Mouse (Mus musculus) erythroblast, embryonic 14.5 days (primary cell): ENCODE data around the gene Akt3. TPM values are rescaled to one million over a fixed set of nuclear protein-coding genes. Genes with fewer than 3 reads are reported as not detected.

Source experiments
- H3K27me3 ChIP-seq: 2 replicates; pipeline ENCODE4 v1.6.1; 2012; ENCODE audit warnings: inconsistent platforms; ENCODE audit not compliant: control insufficient read depth
- H3K36me3 ChIP-seq: 2 replicates; pipeline ENCODE4 v1.6.1; 2012; ENCODE audit warnings: mild to moderate bottlenecking, inconsistent platforms; ENCODE audit not compliant: control insufficient read depth
- H3K4me1 ChIP-seq: 2 replicates; pipeline ENCODE4 v1.6.1; 2012; ENCODE audit warnings: inconsistent platforms; ENCODE audit not compliant: control insufficient read depth
- H3K4me3 ChIP-seq: replicated peaks from 2 replicates; pipeline ENCODE3; 2012; ENCODE audit warnings: moderate library complexity, mild to moderate bottlenecking, inconsistent platforms
- H3K9me3 ChIP-seq: 2 replicates; pipeline ENCODE4 v1.6.1; 2012; ENCODE audit warnings: low read length, inconsistent platforms, mixed read lengths; ENCODE audit not compliant: control insufficient read depth
- GATA1 ChIP-seq: IDR thresholded peaks from 2 replicates; pipeline ENCODE4 v1.6.1; 2012; ENCODE audit warnings: low read length, inconsistent platforms, mixed read lengths
- TAL1 ChIP-seq: IDR thresholded peaks from 3 replicates; pipeline ENCODE4 v1.6.1; 2012; ENCODE audit warnings: low read length, inconsistent platforms, mixed read lengths
- polyA plus RNA-seq: library from polyadenylated mRNA; stranded (reverse); fragments of >175 nt; gene quantifications from 2 replicates; pipeline ENCODE4 v1.2.3, GENCODE M21; 2012

Gene Akt3
- polyA plus RNA-seq = not detected in 2 replicates

DNA sequence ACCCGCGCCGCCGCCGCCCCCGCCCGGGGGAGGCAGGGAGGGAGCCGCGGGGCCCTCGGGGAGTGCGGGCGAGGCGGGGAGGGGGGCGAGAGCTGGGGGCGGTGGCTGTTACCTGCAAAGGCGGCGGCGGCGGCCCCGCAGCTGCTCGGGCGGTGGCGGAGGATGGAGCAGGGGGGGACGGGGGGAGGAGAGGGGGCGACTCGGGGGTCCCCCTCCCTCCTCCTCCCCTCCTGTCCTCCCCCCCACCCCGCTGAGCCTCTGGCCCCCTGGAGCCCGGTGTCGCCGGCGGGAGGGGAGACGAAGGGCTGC, at the start of gene Akt3:
Gene Akt3 (minus strand): TSS at position 170 of the 309 bp plus-strand sequence.
- H3K36me3 ChIP-seq = no peaks in the 10 kb centered on the region
- H3K27me3 ChIP-seq = peaks cover 63% of the 10 kb centered on the region
- TF ChIP-seq GATA1 = no peak
- no peak for TF ChIP-seq TAL1
- peaks cover 22% of the 10 kb centered on the region for H3K4me1 ChIP-seq
- no peaks in the 10 kb centered on the region for H3K9me3 ChIP-seq
- H3K4me3 ChIP-seq = peak within 1 kb of the TSS; percentile 71

DNA sequence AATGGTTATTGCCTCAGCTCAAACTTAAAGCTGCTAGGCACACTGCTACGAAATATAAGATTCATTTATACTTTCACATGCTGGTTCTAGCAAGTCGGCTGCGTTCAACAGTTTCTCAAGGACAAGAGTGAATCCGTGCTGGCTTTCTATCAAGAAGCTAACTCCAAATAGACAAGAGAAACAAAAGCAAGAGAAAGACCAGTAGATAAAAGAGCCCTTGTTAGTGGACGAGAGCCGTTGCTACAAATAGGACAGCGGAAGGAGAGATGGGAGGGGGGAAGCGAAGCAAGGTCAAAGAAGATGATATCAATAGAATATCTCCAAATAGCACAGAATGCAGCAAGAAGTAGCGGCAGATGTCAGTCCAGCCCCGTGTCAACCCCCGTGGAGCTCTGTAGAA, 49.5 kb upstream of the Akt3 start:
- Histone ChIP-seq H3K4me1 (no peaks in the 10 kb centered on the region), H3K27me3 (no peaks in the 10 kb centered on the region), H3K36me3 (no peaks in the 10 kb centered on the region), H3K9me3 (no peaks in the 10 kb centered on the region), H3K4me3 (no peak overlapping the region)
- TF ChIP-seq GATA1 (no peak), TAL1 (no peak)

DNA sequence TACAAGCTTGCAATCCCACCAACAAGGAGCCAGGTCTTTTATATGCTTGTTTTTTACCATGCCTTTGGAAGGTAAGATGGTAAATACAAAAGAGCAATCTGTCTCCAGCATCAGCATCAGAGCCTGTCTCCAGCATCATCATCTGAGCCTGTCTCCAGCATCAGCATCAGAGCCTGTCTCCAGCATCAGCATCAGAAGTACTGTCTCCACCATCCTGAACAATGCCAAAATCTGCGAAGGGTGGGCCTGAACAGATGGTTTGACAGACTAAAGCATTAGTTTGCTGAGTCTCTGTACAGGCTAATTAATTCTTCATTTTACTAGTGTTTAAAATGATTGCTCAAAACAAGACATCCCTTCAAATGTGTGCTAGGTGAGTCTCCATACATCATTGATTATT, 40.2 kb upstream of the Akt3 start:
- Histone ChIP-seq H3K4me1 (no peaks in the 10 kb centered on the region), H3K4me3 (no peak overlapping the region), H3K27me3 (no peaks in the 10 kb centered on the region), H3K36me3 (no peaks in the 10 kb centered on the region), H3K9me3 (no peaks in the 10 kb centered on the region)
- TF ChIP-seq TAL1 (no peak), GATA1 (no peak)

- H3K27me3 ChIP-seq = no peaks in the 10 kb centered on the region
- no peak for TF ChIP-seq GATA1
- no peak for TF ChIP-seq TAL1
- H3K4me3 ChIP-seq = no peak overlapping the region
These were observed 28.8 kb upstream of the Akt3 start for GRCm38 (mm10) chr1:177286764-177287163.

GRCm38 (mm10) chr1:177281925-177282324, 23.9 kb upstream of the Akt3 start:
- Histone ChIP-seq H3K4me3 (no peak overlapping the region), H3K27me3 (no peaks in the 10 kb centered on the region), H3K36me3 (no peaks in the 10 kb centered on the region), H3K9me3 (no peaks in the 10 kb centered on the region), H3K4me1 (no peaks in the 10 kb centered on the region)
- TF ChIP-seq TAL1 = no peak
- TF ChIP-seq GATA1 = no peak

More at GRCm38 (mm10) chr1:177286764-177287163, 28.8 kb upstream of the Akt3 start:
- no peaks in the 10 kb centered on the region for H3K9me3 ChIP-seq
- H3K4me1 ChIP-seq = no peaks in the 10 kb centered on the region
- no peaks in the 10 kb centered on the region for H3K36me3 ChIP-seq

DNA sequence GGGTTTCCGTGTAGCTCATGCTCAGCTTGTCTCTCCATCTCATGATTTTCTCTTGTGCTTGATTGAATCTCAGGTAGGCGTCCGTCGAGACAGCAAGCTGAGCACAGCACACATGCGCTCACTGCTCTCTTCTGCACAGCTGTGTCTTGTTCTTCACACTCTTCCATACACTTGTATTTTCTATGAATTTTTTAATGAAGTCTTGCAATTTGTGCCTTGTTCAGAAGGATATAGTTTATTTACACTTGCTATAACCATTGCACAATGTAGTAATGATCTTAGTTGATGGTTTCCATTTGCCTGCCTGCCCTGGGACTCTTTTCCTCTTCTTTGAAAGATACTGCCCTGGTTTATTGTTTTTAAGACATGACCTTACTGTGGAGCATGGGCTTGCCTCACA, 19.4 kb upstream of the Akt3 start:
- H3K27me3 ChIP-seq = no peaks in the 10 kb centered on the region
- no peaks in the 10 kb centered on the region for H3K9me3 ChIP-seq
- TF ChIP-seq TAL1 (no peak), GATA1 (no peak)
- no peaks in the 10 kb centered on the region for H3K4me1 ChIP-seq
- no peaks in the 10 kb centered on the region for H3K36me3 ChIP-seq
- H3K4me3 ChIP-seq = no peak overlapping the region

DNA sequence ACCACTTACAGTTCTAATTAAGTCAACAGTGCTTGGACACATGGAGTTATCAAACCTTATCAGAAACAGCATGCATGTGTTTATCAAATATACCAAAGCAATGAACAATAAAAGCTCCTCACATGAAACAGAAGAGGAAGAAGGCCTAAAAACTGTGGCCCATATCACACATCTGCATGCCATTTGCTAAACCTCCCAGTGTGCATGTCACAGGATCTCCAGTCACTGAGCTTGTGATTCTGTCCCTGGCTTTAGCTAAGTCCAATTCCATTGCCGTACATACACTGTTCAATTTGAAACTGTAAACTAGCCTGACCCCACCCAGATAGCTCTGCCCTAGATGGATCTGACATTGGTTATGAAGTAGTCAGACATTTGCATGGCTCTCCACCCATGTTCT, 9.6 kb upstream of the Akt3 start:
- TF ChIP-seq TAL1 (no peak), GATA1 (no peak)
- Histone ChIP-seq H3K4me1 (peaks cover 8% of the 10 kb centered on the region), H3K9me3 (no peaks in the 10 kb centered on the region), H3K36me3 (no peaks in the 10 kb centered on the region), H3K4me3 (no peak overlapping the region), H3K27me3 (no peaks in the 10 kb centered on the region)

DNA sequence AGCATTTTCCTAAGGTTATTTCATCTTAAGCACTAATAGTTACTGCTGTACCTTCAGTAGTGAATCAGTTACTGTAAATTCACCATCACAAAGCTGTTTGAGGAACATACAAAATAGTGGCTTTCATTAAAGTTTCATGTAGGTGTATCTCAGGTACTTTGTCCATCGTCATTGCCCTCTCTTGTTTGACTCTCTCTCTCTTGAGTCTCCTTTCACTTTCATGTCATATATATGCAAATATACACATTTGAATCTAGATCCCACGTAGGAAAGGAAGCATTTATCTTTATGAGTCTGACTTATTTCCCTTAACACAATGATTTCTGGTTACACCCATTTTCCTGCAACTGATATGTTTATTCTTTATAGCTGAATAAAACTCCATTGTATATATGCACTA, 4.9 kb upstream of the Akt3 start:
- Histone ChIP-seq H3K4me1 (peaks cover 21% of the 10 kb centered on the region), H3K36me3 (no peaks in the 10 kb centered on the region), H3K4me3 (no peak overlapping the region), H3K9me3 (no peaks in the 10 kb centered on the region), H3K27me3 (peaks cover 24% of the 10 kb centered on the region)
- TF ChIP-seq GATA1 (no peak), TAL1 (no peak)

- TF ChIP-seq GATA1 (no peak), TAL1 (no peak)
- no peak overlapping the region for H3K4me3 ChIP-seq
- H3K4me1 ChIP-seq = peaks cover 22% of the 10 kb centered on the region
- no peaks in the 10 kb centered on the region for H3K36me3 ChIP-seq
- peaks cover 45% of the 10 kb centered on the region for H3K27me3 ChIP-seq
- no peaks in the 10 kb centered on the region for H3K9me3 ChIP-seq
These were observed 2.8 kb upstream of the Akt3 start for GRCm38 (mm10) chr1:177260796-177261195.

- Histone ChIP-seq H3K27me3 (peaks cover 57% of the 10 kb centered on the region), H3K9me3 (no peaks in the 10 kb centered on the region), H3K36me3 (no peaks in the 10 kb centered on the region), H3K4me3 (peak overlapping the region; percentile 71), H3K4me1 (peaks cover 22% of the 10 kb centered on the region)
- TF ChIP-seq TAL1 = no peak
- peak; percentile 12; the same call in 1 of the 2 replicates for TF ChIP-seq GATA1
These were observed 1.1 kb upstream of the Akt3 start for GRCm38 (mm10) chr1:177259038-177259600.
